Mouse (Mus musculus): ENCODE measurements around the gene Nipal3. TPM values are rescaled to one million over a fixed set of nuclear protein-coding genes. Genes with fewer than 3 reads are reported as not detected.
A peak's percentile ranks its signal among the peaks of the same experiment; 100 is the strongest.

Nipal3 gene
- polyA plus RNA-seq, 1 experiment from 2014 or later, result 6.8 TPM

GRCm38 (mm10) chr4:135495810-135496209, 972 bp upstream of the Nipal3 start:
- Histone ChIP-seq H3K4me3 (replicated peaks; ENCODE audit: low read depth, low read length) (no peak overlapping the region; the same call in 1 of the 2 replicates), H3K27ac (no peak overlapping the region), H3K36me3 (ENCODE audit: insufficient read depth, low read length) (no peaks in the 10 kb centered on the region), H3K27me3 (ENCODE audit: insufficient read depth, low read length) (no peaks in the 10 kb centered on the region), H3K4me2 (ENCODE audit: low read length) (peak overlapping the region; percentile 97), H3K4me1 (replicated peaks; ENCODE audit: insufficient read depth, low read length) (no peaks in the 10 kb centered on the region), H3K9ac (ENCODE audit: low read depth, low read length) (no peak overlapping the region), H3K9me3 (replicated peaks; ENCODE audit: low read length) (no peaks in the 10 kb centered on the region)
- TF ChIP-seq CTCF (IDR thresholded peaks at IDR 0.05; ENCODE audit: low read depth), result no peak
- WGBS, result 19% methylated on average over 18 of the region's 18 CpGs
- DNase-seq (ENCODE audit: low spot score) (peak; percentile 80), ATAC-seq (replicated peaks; ENCODE audit: low FRiP score, low read depth) (peak; percentile 42; the same call in 1 of the 2 replicates)

GRCm38 (mm10) chr4:135495397-135495791, 556 bp upstream of the Nipal3 start:
- no peaks in the 10 kb centered on the region for H3K9me3 ChIP-seq (replicated peaks; ENCODE audit: low read length)
- H3K4me2 ChIP-seq (ENCODE audit: low read length), result peak overlapping the region; percentile 97
- DNase-seq (ENCODE audit: low spot score) (no peak), ATAC-seq (replicated peaks; ENCODE audit: low FRiP score, low read depth) (no peak)
- H3K36me3 ChIP-seq (ENCODE audit: insufficient read depth, low read length), result 0 out of 2 replicates have a peak, but pooled peaks cover 4% of the 10 kb centered on the region
- peak overlapping the region; percentile 85 for H3K27ac ChIP-seq
- peak overlapping the region; percentile 64 for H3K4me3 ChIP-seq (replicated peaks; ENCODE audit: low read depth, low read length)
- H3K27me3 ChIP-seq (ENCODE audit: insufficient read depth, low read length), result no peaks in the 10 kb centered on the region
- no peak for TF ChIP-seq CTCF (IDR thresholded peaks at IDR 0.05; ENCODE audit: low read depth)
- H3K4me1 ChIP-seq (replicated peaks; ENCODE audit: insufficient read depth, low read length), result no peaks in the 10 kb centered on the region
- WGBS, result 12% methylated on average over 9 of the region's 9 CpGs
- peak overlapping the region; percentile 62; the same call in 1 of the 2 replicates for H3K9ac ChIP-seq (ENCODE audit: low read depth, low read length)

GRCm38 (mm10) chr4:135493691-135494520, 932 bp downstream of the Nipal3 start:
- Histone ChIP-seq H3K27me3 (ENCODE audit: insufficient read depth, low read length) (no peaks in the 10 kb centered on the region), H3K4me2 (ENCODE audit: low read length) (peak overlapping the region; percentile 97), H3K4me3 (replicated peaks; ENCODE audit: low read depth, low read length) (peak overlapping the region; percentile 64), H3K9me3 (replicated peaks; ENCODE audit: low read length) (no peaks in the 10 kb centered on the region), H3K9ac (ENCODE audit: low read depth, low read length) (peak overlapping the region; percentile 24), H3K36me3 (ENCODE audit: insufficient read depth, low read length) (0 out of 2 replicates have a peak, but pooled peaks cover 9% of the 10 kb centered on the region), H3K27ac (peak overlapping the region; percentile 85; the same call in 1 of the 2 replicates), H3K4me1 (replicated peaks; ENCODE audit: insufficient read depth, low read length) (no peaks in the 10 kb centered on the region)
- 1% methylated on average over 33 of the region's 33 CpGs for WGBS
- TF ChIP-seq CTCF (IDR thresholded peaks at IDR 0.05; ENCODE audit: low read depth), result peak; percentile 44
- DNase-seq (ENCODE audit: low spot score), result peak; percentile 32
- 0 out of 2 replicates have a peak, but pooled peaks have one; percentile 8 for ATAC-seq (replicated peaks; ENCODE audit: low FRiP score, low read depth)

GRCm38 (mm10) chr4:135493271-135493670, 1.6 kb downstream of the Nipal3 start:
- 52% methylated on average over 4 of the region's 4 CpGs for WGBS
- Histone ChIP-seq H3K9me3 (replicated peaks; ENCODE audit: low read length) (no peaks in the 10 kb centered on the region), H3K9ac (ENCODE audit: low read depth, low read length) (peak overlapping the region; percentile 24; the same call in 1 of the 2 replicates), H3K27me3 (ENCODE audit: insufficient read depth, low read length) (no peaks in the 10 kb centered on the region), H3K27ac (peak overlapping the region; percentile 10; the same call in 1 of the 2 replicates), H3K4me1 (replicated peaks; ENCODE audit: insufficient read depth, low read length) (no peaks in the 10 kb centered on the region), H3K4me2 (ENCODE audit: low read length) (peak overlapping the region; percentile 97), H3K36me3 (ENCODE audit: insufficient read depth, low read length) (0 out of 2 replicates have a peak, but pooled peaks cover 10% of the 10 kb centered on the region), H3K4me3 (replicated peaks; ENCODE audit: low read depth, low read length) (peak overlapping the region; percentile 64; the same call in 1 of the 2 replicates)
- no peak for ATAC-seq (replicated peaks; ENCODE audit: low FRiP score, low read depth)
- DNase-seq (ENCODE audit: low spot score), result no peak
- no peak for TF ChIP-seq CTCF (IDR thresholded peaks at IDR 0.05; ENCODE audit: low read depth)

- Histone ChIP-seq H3K9me3 (replicated peaks; ENCODE audit: low read length) (no peaks in the 10 kb centered on the region), H3K27me3 (ENCODE audit: insufficient read depth, low read length) (no peaks in the 10 kb centered on the region), H3K9ac (ENCODE audit: low read depth, low read length) (no peak overlapping the region), H3K27ac (no peak overlapping the region), H3K4me2 (ENCODE audit: low read length) (no peak overlapping the region), H3K4me3 (replicated peaks; ENCODE audit: low read depth, low read length) (no peak overlapping the region), H3K36me3 (ENCODE audit: insufficient read depth, low read length) (0 out of 2 replicates have a peak, but pooled peaks cover 10% of the 10 kb centered on the region), H3K4me1 (replicated peaks; ENCODE audit: insufficient read depth, low read length) (no peaks in the 10 kb centered on the region)
- no peak for TF ChIP-seq CTCF (IDR thresholded peaks at IDR 0.05; ENCODE audit: low read depth)
- ATAC-seq (replicated peaks; ENCODE audit: low FRiP score, low read depth) (no peak), DNase-seq (ENCODE audit: low spot score) (no peak)
- WGBS, result 92% methylated on average over 7 of the region's 7 CpGs
Observed at GRCm38 (mm10) chr4:135489256-135489655, 5.6 kb downstream of the Nipal3 start.

GRCm38 (mm10) chr4:135486352-135486751, 8.5 kb downstream of the Nipal3 start:
- Histone ChIP-seq H3K4me2 (ENCODE audit: low read length) (no peak overlapping the region), H3K4me1 (replicated peaks; ENCODE audit: insufficient read depth, low read length) (no peaks in the 10 kb centered on the region), H3K27ac (no peak overlapping the region), H3K9ac (ENCODE audit: low read depth, low read length) (no peak overlapping the region), H3K9me3 (replicated peaks; ENCODE audit: low read length) (no peaks in the 10 kb centered on the region), H3K4me3 (replicated peaks; ENCODE audit: low read depth, low read length) (no peak overlapping the region), H3K27me3 (ENCODE audit: insufficient read depth, low read length) (no peaks in the 10 kb centered on the region), H3K36me3 (ENCODE audit: insufficient read depth, low read length) (0 out of 2 replicates have a peak, but pooled peaks cover 10% of the 10 kb centered on the region)
- ATAC-seq (replicated peaks; ENCODE audit: low FRiP score, low read depth) (no peak), DNase-seq (ENCODE audit: low spot score) (no peak)
- TF ChIP-seq CTCF (IDR thresholded peaks at IDR 0.05; ENCODE audit: low read depth), result no peak
- 88% methylated on average over 11 of the region's 11 CpGs for WGBS
